Mouse (Mus musculus): ENCODE results near the gene Wdr11. TPM values are rescaled to one million over a fixed set of nuclear protein-coding genes. Genes with fewer than 3 reads are reported as not detected.
A peak's percentile ranks its signal among the peaks of the same experiment; 100 is the strongest.

Gene Wdr11
- polyA plus RNA-seq (2015; fragmentation: Nextera tagmentation; extraction: Ambion mirVana): 44.1 and 44.4 TPM in 2 replicates

DNA sequence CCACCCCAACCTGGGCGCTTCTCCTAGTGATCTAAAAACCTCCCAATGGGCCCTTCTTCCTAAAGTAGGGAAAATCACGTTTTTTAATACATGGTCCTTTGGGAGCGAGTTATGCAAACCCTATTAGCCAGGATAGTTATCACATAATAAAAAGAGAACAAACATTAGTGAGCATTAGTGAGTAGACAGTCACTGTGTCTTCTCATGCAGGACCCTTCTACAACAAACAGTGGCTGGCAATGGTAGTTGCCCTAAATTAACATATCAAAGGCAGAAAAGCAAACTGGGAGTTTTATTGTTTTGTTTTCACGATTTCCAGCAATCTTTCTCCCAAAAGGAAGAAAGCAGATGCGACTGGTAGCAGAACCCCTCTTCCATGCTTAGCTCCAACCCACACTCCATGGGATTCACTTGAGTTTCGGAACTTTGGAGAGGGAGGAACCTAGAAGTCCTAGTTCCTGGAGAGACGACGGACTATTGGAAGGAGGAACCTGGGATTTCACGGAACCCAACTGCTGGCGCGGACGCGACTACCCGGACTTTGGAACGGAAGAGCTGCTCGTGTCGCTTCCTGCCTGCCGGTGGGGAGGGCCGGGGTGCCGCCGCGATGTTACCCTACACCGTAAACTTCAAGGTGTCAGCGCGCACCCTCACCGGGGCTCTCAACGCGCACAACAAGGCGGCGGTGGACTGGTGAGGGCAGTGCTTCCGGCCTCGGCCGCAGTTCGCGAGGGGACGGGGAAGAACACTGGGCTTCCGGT is at the start of gene Wdr11:
Gene Wdr11 (plus strand): TSS at position 493 of the 761 bp plus-strand sequence.
- peak within 1 kb of the TSS; percentile 74 for H3K4me3 ChIP-seq
- WGBS: 3% methylated on average over 37 of the region's 37 CpGs

DNA sequence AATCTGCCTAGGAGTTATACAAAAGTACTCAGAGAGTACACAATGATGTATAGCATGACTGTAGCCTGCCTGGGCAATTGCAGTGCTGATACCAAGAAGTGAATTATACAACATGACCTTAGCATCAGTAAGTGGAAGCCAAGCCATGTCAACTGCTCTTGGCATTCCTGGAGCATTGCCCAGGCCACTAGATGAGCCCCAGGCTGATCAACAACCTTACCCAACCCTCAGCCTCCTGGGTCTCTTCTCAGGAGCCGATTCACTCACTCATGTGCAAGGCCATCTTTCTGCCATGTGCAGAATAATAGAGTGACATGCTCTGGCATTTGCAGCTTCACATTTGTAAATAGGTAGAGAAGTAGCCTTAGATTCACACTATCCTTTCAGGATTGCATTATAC is 24.1 kb upstream of the Wdr11 start:
- no peak for ATAC-seq (ENCODE audit: low FRiP score, low read depth)

More for the DNA sequence above, at the start of gene Wdr11:
- peaks cover 12% of the 10 kb centered on the region for H3K4me1 ChIP-seq
- no peaks in the 10 kb centered on the region for H3K9me3 ChIP-seq
- peaks cover 16% of the 10 kb centered on the region for H3K36me3 ChIP-seq
- 0 out of 2 replicates have a peak, but pooled peaks cover 5% of the 10 kb centered on the region for H3K27me3 ChIP-seq
- H3K9ac ChIP-seq: peak within 1 kb of the TSS; percentile 90
- H3K4me2 ChIP-seq (replicated peaks): peak within 1 kb of the TSS; percentile 74
- peak within 1 kb of the TSS; percentile 93 for H3K27ac ChIP-seq
- peak; percentile 92 for ATAC-seq (ENCODE audit: low FRiP score, low read depth)

DNA sequence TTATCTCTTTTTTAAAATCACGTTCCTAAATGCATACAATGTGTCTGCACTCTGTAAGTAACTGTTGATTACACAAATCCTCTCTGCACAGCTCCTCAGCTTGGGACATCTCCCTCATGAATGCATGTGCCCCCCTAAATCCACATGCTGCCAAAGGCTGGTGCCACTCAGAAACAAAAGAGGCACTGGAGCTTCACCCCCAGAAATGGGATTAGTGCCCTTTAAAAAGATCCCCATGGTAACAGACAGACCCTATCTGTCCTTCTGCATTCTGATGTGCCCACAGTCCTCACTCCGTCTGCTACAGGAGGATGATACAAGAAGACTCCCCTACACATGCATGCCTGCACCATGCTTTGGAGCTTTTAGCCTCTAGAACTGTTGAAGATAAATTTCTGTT is 23.3 kb upstream of the Wdr11 start:
- Histone ChIP-seq H3K9me3 (no peaks in the 10 kb centered on the region), H3K27me3 (no peaks in the 10 kb centered on the region), H3K36me3 (no peaks in the 10 kb centered on the region), H3K9ac (no peak overlapping the region), H3K27ac (no peak overlapping the region), H3K4me3 (no peak overlapping the region), H3K4me2 (replicated peaks) (no peak overlapping the region), H3K4me1 (no peaks in the 10 kb centered on the region)
- WGBS: 79% methylated on average over 2 of the region's 2 CpGs
- no peak for ATAC-seq (ENCODE audit: low FRiP score, low read depth)

More for the DNA sequence above, 24.1 kb upstream of the Wdr11 start:
- H3K9me3 ChIP-seq: no peaks in the 10 kb centered on the region
- no peaks in the 10 kb centered on the region for H3K36me3 ChIP-seq
- H3K4me1 ChIP-seq: no peaks in the 10 kb centered on the region
- no peak overlapping the region for H3K4me3 ChIP-seq
- no peak overlapping the region for H3K4me2 ChIP-seq (replicated peaks)
- no peak overlapping the region for H3K27ac ChIP-seq
- H3K27me3 ChIP-seq: no peaks in the 10 kb centered on the region
- H3K9ac ChIP-seq: no peak overlapping the region
- 92% methylated on average over 1 of the region's 1 CpGs for WGBS

DNA sequence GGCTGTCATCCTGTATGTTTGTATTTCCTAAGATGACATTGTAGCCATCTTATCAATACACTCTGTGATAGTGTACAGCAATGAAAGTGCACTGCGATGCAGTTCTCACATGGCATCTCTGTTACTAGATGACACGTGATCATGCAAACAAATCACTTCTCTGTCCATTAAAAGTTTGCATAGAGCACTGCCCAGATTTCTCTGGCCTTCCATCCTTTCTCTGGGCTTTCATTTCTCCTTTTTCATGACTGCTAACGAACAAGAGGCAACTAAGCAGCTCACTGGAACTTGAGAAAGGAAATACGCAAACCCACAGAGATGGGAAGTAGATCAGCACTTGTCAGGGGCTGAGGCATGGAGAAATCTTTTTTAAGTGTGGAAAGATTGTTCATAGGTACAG is 17.2 kb upstream of the Wdr11 start:
- no peak for ATAC-seq (ENCODE audit: low FRiP score, low read depth)
- Histone ChIP-seq H3K36me3 (no peaks in the 10 kb centered on the region), H3K27ac (no peak overlapping the region), H3K27me3 (no peaks in the 10 kb centered on the region), H3K4me2 (replicated peaks) (no peak overlapping the region), H3K9me3 (no peaks in the 10 kb centered on the region), H3K4me1 (no peaks in the 10 kb centered on the region), H3K9ac (no peak overlapping the region), H3K4me3 (no peak overlapping the region)
- 69% methylated on average over 4 of the region's 4 CpGs for WGBS

DNA sequence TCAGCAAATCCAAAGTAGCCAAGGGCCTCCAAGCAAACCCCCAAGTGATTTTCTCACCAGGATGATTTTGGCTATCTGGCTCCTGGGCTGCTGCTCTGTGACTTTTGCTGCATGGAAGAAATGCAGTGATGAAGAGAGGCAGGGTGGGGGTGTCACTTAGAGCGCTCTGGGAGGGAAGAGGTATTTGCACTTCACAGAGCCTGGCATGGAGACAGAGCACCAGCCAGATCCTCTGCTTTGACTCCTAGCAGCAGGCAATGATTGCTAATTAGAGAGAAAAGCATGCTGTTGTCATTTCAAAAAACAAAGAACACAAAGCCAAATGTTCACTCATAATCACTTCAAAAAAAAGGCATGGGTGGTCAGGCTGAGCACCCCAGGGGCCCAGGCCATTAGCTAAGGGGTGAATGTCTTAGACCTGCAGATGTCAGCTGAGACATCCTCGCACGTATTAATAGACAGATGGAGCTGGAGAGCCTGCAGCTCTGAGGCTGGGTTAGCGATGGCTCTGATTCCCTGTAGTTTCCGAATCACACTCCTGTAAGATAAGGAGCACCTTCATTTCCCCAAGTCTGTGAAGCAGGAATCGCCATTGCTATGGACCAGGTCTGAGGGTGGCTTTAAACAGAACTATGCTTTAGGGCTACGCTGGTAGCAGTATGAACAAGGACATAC is 16.4 kb upstream of the Wdr11 start:
- H3K9me3 ChIP-seq: no peaks in the 10 kb centered on the region
- no peaks in the 10 kb centered on the region for H3K4me1 ChIP-seq
- ATAC-seq (ENCODE audit: low FRiP score, low read depth): no peak
- H3K9ac ChIP-seq: no peak overlapping the region
- H3K4me2 ChIP-seq (replicated peaks): no peak overlapping the region
- H3K36me3 ChIP-seq: no peaks in the 10 kb centered on the region
- no peak overlapping the region for H3K4me3 ChIP-seq
- H3K27ac ChIP-seq: no peak overlapping the region
- 16% methylated on average over 7 of the region's 7 CpGs for WGBS
- no peaks in the 10 kb centered on the region for H3K27me3 ChIP-seq

DNA sequence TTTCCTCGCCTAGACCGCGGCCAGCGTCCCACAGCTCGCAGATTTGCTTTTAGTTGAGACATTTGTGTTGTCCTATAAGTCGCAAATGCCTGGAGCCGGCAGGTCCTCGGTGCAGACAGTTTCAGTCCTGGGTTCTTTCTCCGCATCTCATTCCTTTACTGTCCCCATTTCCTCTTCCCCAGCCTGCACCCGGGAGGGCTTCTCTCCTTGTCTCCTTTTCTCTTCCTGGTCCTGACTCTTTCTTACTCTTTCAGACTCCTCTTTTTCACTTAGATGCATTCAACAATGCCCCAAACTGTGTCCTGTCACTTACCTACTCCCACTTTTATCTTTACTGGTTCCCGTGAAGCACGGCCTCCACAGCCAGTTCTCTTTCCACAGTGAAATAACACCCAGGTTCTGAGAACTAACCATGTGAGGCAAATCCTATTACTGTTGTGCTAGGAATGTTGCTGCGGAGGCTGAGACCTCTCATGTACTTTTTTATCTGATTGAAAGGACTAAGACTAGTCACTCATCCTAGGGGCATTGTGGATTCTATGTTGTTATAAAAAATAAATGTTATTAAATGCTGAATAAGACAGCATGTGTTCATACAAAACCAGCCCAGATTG is 576 bp downstream of the Wdr11 start:
- H3K36me3 ChIP-seq: peaks cover 23% of the 10 kb centered on the region
- peak overlapping the region; percentile 90 for H3K9ac ChIP-seq
- H3K4me3 ChIP-seq: peak overlapping the region; percentile 74
- H3K27ac ChIP-seq: peak overlapping the region; percentile 93
- no peaks in the 10 kb centered on the region for H3K9me3 ChIP-seq
- H3K4me1 ChIP-seq: peaks cover 12% of the 10 kb centered on the region
- 0 out of 2 replicates have a peak, but pooled peaks cover 5% of the 10 kb centered on the region for H3K27me3 ChIP-seq
- H3K4me2 ChIP-seq (replicated peaks): peak overlapping the region; percentile 74
- WGBS: 2% methylated on average over 13 of the region's 13 CpGs
- ATAC-seq (ENCODE audit: low FRiP score, low read depth): no peak

DNA sequence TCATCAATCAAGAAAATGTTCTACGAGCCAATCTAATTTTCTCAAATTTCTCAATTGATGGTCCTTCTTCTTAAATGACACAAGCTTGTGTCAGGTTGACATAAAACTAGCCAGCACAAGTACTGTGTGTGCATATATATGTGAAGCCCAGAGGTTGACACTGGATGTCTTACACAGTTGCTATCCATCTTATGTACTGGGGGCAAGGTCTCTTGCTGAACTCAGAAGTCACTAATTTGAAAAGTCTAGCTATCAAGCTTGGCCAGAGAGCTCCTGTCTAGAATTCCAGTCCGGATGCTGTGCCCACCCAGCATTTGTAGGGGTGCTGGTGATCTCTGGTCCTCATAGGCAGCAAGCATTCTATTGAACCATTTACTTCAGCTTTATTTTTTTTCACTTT is 5.5 kb downstream of the Wdr11 start:
- Histone ChIP-seq H3K27me3 (no peaks in the 10 kb centered on the region), H3K4me1 (peaks cover 8% of the 10 kb centered on the region), H3K27ac (no peak overlapping the region), H3K36me3 (peaks cover 52% of the 10 kb centered on the region), H3K9ac (no peak overlapping the region), H3K9me3 (no peaks in the 10 kb centered on the region), H3K4me3 (no peak overlapping the region), H3K4me2 (replicated peaks) (no peak overlapping the region)
- WGBS: 92% methylated on average over 2 of the region's 2 CpGs
- no peak for ATAC-seq (ENCODE audit: low FRiP score, low read depth)

DNA sequence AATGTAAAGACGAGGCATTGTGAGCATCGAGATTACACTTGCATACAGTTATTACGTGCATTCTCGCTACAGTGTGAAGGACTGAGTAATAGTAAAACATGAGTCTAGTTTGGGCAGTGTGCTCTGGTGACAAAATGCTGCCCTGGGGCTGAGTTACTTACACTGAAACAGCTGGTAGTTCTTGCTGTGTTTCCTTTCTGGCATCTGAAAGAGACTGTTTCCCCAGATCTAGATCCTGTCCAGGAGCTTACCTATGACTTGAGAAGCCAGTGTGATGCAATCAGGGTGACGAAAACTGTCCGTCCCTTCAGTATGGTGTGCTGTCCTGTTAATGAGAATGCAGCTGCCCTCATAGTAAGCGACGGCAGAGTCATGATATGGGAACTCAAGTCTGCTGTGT is 14.6 kb downstream of the Wdr11 start:
- peaks cover 87% of the 10 kb centered on the region for H3K36me3 ChIP-seq
- no peaks in the 10 kb centered on the region for H3K4me1 ChIP-seq
- no peaks in the 10 kb centered on the region for H3K9me3 ChIP-seq
- no peak overlapping the region for H3K27ac ChIP-seq
- H3K4me3 ChIP-seq: no peak overlapping the region
- 95% methylated on average over 8 of the region's 8 CpGs for WGBS
- H3K4me2 ChIP-seq (replicated peaks): no peak overlapping the region
- no peak overlapping the region for H3K9ac ChIP-seq
- no peaks in the 10 kb centered on the region for H3K27me3 ChIP-seq
- ATAC-seq (ENCODE audit: low FRiP score, low read depth): no peak

DNA sequence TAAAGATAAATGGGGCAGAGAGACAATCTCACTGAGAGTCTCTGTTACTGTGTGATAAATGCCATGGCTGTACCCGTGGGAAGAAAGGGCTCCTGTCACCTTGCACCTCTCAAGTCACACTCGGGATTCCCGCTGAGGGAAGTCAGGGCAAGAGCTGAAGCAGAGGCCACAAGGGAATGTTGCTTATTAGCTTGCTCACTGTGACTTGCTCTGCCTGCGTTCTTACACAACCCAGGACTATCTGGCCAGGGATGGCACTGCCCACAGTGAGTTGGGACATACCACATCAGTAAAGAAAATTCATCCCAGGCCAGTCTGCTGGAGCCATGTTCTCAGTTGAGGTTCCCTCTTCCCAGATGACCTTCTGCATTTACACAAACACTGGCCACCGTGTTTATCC is 29.5 kb downstream of the Wdr11 start:
- ATAC-seq (ENCODE audit: low FRiP score, low read depth): no peak
- WGBS: 91% methylated on average over 5 of the region's 5 CpGs
- Histone ChIP-seq H3K4me3 (no peak overlapping the region), H3K27ac (no peak overlapping the region), H3K9ac (no peak overlapping the region), H3K4me1 (no peaks in the 10 kb centered on the region), H3K36me3 (peaks cover 77% of the 10 kb centered on the region), H3K9me3 (no peaks in the 10 kb centered on the region), H3K27me3 (no peaks in the 10 kb centered on the region), H3K4me2 (replicated peaks) (no peak overlapping the region)

DNA sequence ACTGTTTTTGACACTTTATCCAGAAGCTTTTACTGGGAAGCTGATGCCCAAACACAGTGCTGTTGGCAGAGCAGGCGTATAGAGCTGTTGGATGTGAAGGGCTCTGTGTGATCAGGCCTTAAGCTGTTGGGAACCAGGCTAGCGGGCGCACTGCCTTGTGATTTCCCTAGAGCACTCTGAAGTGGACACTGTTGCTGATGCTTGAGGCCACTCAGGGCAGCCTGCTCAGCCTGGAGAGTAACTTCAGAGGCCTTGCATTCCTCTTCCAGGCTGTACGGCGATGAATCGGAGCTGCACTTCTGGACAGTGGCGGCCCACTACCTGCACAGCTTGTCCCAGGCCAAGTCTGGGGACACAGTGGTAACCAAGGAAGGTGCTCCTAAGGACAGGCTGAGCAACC is 38.7 kb downstream of the Wdr11 start:
- no peak overlapping the region for H3K4me3 ChIP-seq
- no peaks in the 10 kb centered on the region for H3K9me3 ChIP-seq
- no peak overlapping the region for H3K9ac ChIP-seq
- no peak for ATAC-seq (ENCODE audit: low FRiP score, low read depth)
- H3K27me3 ChIP-seq: no peaks in the 10 kb centered on the region
- WGBS: 90% methylated on average over 7 of the region's 7 CpGs
- no peak overlapping the region for H3K4me2 ChIP-seq (replicated peaks)
- peaks cover 90% of the 10 kb centered on the region for H3K36me3 ChIP-seq
- no peaks in the 10 kb centered on the region for H3K4me1 ChIP-seq
- H3K27ac ChIP-seq: no peak overlapping the region

DNA sequence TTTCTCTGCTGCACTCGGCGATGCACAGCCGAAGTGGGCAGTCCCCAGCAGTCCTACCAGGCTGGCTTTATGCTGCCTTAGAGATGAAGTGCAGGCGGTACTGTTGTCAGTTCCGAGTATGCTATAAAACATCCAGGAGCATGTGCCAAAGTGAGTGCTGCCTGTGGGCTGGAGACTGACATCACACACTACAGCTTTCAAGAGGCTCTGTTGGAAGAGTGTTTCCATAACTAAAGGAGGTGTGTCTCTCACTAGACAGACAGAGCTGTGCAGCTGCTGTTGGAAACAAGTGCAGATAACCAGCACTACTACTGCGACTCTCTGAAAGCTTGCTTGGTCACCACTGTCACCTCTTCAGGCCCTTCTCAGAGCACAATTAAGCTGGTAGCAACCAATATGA is 39.8 kb downstream of the Wdr11 start:
- Histone ChIP-seq H3K36me3 (peaks cover 91% of the 10 kb centered on the region), H3K4me2 (replicated peaks) (no peak overlapping the region), H3K27ac (no peak overlapping the region), H3K4me3 (no peak overlapping the region), H3K9ac (no peak overlapping the region), H3K4me1 (no peaks in the 10 kb centered on the region), H3K27me3 (no peaks in the 10 kb centered on the region), H3K9me3 (no peaks in the 10 kb centered on the region)
- ATAC-seq (ENCODE audit: low FRiP score, low read depth): no peak
- WGBS: 92% methylated on average over 6 of the region's 6 CpGs

DNA sequence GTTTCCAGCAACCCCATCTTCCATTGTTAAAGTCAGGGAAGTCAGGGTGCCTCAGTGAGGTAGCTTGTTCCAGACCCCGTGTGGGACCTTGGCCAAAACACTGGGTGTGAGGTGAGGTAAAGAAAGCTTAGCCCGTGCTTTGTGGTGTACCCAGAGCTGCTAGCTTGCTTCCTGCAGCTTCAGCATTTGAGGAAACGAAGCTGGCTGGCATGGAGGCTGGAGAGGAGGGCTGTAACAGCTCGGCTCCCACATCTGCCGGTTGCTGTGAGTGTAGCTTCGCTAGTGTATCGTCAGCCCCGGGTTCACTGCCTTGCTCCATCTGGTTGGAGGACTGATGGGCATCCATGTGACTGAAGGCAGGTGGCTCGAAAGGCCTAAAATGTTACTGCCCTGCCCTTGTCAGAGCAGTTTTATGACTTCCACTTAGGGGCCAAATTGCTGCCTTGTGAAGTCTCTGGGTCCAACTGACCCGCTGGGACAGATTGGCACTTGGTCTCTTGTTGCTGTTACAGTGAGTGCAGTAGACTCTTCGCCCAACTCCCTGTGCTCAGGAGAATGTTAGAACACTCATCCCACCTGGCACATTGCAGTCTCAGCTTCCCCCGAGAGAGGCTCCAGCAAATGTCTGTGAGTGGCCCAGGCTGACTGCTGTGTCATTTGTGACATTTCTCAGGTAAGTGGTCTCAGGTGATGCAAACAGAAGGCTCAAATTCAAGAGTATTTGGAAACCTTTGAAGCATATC is 44.4 kb downstream of the Wdr11 start:
- H3K27ac ChIP-seq: no peak overlapping the region
- H3K36me3 ChIP-seq: peaks cover 62% of the 10 kb centered on the region
- H3K4me1 ChIP-seq: 0 out of 2 replicates have a peak, but pooled peaks cover 4% of the 10 kb centered on the region
- no peak overlapping the region for H3K4me3 ChIP-seq
- no peak for ATAC-seq (ENCODE audit: low FRiP score, low read depth)
- no peak overlapping the region for H3K4me2 ChIP-seq (replicated peaks)
- H3K27me3 ChIP-seq: no peaks in the 10 kb centered on the region
- 54% methylated on average over 12 of the region's 12 CpGs for WGBS
- H3K9ac ChIP-seq: no peak overlapping the region
- H3K9me3 ChIP-seq: no peaks in the 10 kb centered on the region
